Mouse (Mus musculus): ENCODE results near the gene Rngtt. TPM values are rescaled to one million over a fixed set of nuclear protein-coding genes. Genes with fewer than 3 reads are reported as not detected.
A peak's percentile ranks its signal among the peaks of the same experiment; 100 is the strongest.

Gene Rngtt
- polyA plus RNA-seq, 1 experiment from 2014 or later = 36.6 TPM

GRCm38 (mm10) chr4:33363451-33363850 lies 53.3 kb downstream of the Rngtt start:
- H3K4me1 ChIP-seq (ENCODE audit: control insufficient read depth, insufficient read depth, low read length) = no peaks in the 10 kb centered on the region
- ATAC-seq (ENCODE audit: low FRiP score) (no peak), DNase-seq (ENCODE audit: low spot score, missing footprints) (no peak)
- H3K36me3 ChIP-seq (ENCODE audit: control insufficient read depth, insufficient read depth, low read length) = peaks cover 2% of the 10 kb centered on the region; the same call in 1 of the 2 replicates
- no peaks in the 10 kb centered on the region for H3K27me3 ChIP-seq (ENCODE audit: control insufficient read depth, insufficient read depth, low read length)
- no peaks in the 10 kb centered on the region for H3K9me3 ChIP-seq (ENCODE audit: control insufficient read depth, low read length)
- H3K4me3 ChIP-seq (ENCODE audit: low read depth, low read length) = no peak overlapping the region
- H3K27ac ChIP-seq (ENCODE audit: low read depth, low read length) = no peak overlapping the region
- H3K4me2 ChIP-seq = no peak overlapping the region
- no peak overlapping the region for H3K9ac ChIP-seq (ENCODE audit: low read length)

DNA sequence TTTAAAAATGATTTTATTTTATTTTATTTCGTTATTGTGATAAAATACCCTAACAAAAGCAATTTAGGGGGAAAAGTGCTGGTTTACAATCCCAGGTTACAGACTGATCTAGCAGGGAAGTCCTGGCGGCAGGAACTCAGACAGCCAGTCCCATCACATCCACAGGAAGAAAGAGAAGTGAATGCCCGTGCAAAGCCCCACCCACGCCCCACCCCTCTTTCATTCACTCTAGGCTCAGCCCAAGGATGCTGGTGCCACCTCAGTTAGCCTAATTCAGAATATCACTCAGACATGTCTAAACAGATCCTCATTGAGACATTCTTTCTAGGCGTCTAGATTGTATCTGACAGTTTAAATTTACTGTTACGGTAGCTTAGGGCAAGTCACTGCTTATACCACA lies 64.8 kb downstream of the Rngtt start:
- H3K36me3 ChIP-seq (ENCODE audit: control insufficient read depth, insufficient read depth, low read length) = no peaks in the 10 kb centered on the region
- H3K4me2 ChIP-seq = no peak overlapping the region
- H3K9me3 ChIP-seq (ENCODE audit: control insufficient read depth, low read length) = no peaks in the 10 kb centered on the region
- H3K27ac ChIP-seq (ENCODE audit: low read depth, low read length) = no peak overlapping the region
- no peak overlapping the region for H3K9ac ChIP-seq (ENCODE audit: low read length)
- WGBS = 65% methylated on average over 6 of the region's 6 CpGs
- peaks cover 2% of the 10 kb centered on the region; the same call in 1 of the 2 replicates for H3K4me1 ChIP-seq (ENCODE audit: control insufficient read depth, insufficient read depth, low read length)
- DNase-seq (ENCODE audit: low spot score, missing footprints) = no peak
- no peak for ATAC-seq (ENCODE audit: low FRiP score)
- H3K27me3 ChIP-seq (ENCODE audit: control insufficient read depth, insufficient read depth, low read length) = no peaks in the 10 kb centered on the region
- H3K4me3 ChIP-seq (ENCODE audit: low read depth, low read length) = no peak overlapping the region

DNA sequence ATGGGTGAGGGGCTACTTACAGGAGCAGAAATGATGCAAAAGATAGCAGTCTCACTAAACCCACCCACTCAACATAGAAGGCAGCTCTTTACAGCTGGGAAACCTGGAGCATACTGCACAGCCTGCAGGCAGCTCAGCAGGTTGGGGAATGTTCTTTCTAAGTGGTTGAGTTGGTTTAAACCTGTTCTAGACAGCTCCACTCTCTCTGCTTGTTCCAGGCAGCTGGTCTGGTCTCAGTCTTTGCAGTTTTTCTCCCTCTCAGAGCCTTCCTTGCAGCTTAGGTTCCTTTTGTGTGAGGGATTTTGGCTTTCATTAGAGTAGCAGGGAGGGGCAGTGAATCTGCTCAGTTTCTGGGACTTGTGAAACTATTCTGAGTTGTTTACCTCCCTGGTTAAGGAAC lies 67.5 kb downstream of the Rngtt start:
- Histone ChIP-seq H3K27me3 (ENCODE audit: control insufficient read depth, insufficient read depth, low read length) (no peaks in the 10 kb centered on the region), H3K9ac (ENCODE audit: low read length) (no peak overlapping the region), H3K36me3 (ENCODE audit: control insufficient read depth, insufficient read depth, low read length) (no peaks in the 10 kb centered on the region), H3K27ac (ENCODE audit: low read depth, low read length) (no peak overlapping the region), H3K9me3 (ENCODE audit: control insufficient read depth, low read length) (no peaks in the 10 kb centered on the region), H3K4me1 (ENCODE audit: control insufficient read depth, insufficient read depth, low read length) (peaks cover 2% of the 10 kb centered on the region; the same call in 1 of the 2 replicates), H3K4me3 (ENCODE audit: low read depth, low read length) (no peak overlapping the region), H3K4me2 (no peak overlapping the region)
- ATAC-seq (ENCODE audit: low FRiP score) = no peak
- DNase-seq (ENCODE audit: low spot score, missing footprints) = no peak

DNA sequence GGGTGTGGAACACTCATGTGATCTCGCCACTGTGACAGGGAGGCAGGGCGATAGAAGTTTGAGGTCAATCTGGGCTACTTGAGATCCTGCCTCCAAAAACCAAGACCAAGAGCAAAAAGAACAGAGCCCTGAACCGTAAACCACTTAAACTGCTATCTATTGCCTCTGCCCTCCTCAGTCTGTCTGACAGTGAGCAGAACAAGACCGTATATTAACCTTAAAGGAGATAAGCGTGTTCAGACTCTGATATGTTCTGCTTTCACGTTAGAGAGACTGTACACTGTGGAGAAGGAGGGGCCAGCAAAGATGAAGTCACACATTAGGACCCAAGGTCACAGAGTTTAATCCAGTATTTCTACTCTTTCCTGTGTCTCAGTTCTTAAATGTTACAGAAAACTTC lies 68.8 kb downstream of the Rngtt start:
- H3K4me3 ChIP-seq (ENCODE audit: low read depth, low read length) = no peak overlapping the region
- no peak overlapping the region for H3K4me2 ChIP-seq
- ATAC-seq (ENCODE audit: low FRiP score) (no peak), DNase-seq (ENCODE audit: low spot score, missing footprints) (no peak)
- H3K4me1 ChIP-seq (ENCODE audit: control insufficient read depth, insufficient read depth, low read length) = peaks cover 2% of the 10 kb centered on the region; the same call in 1 of the 2 replicates
- no peaks in the 10 kb centered on the region for H3K27me3 ChIP-seq (ENCODE audit: control insufficient read depth, insufficient read depth, low read length)
- no peak overlapping the region for H3K9ac ChIP-seq (ENCODE audit: low read length)
- H3K36me3 ChIP-seq (ENCODE audit: control insufficient read depth, insufficient read depth, low read length) = no peaks in the 10 kb centered on the region
- H3K27ac ChIP-seq (ENCODE audit: low read depth, low read length) = no peak overlapping the region
- 95% methylated on average over 6 of the region's 6 CpGs for WGBS
- no peaks in the 10 kb centered on the region for H3K9me3 ChIP-seq (ENCODE audit: control insufficient read depth, low read length)

DNA sequence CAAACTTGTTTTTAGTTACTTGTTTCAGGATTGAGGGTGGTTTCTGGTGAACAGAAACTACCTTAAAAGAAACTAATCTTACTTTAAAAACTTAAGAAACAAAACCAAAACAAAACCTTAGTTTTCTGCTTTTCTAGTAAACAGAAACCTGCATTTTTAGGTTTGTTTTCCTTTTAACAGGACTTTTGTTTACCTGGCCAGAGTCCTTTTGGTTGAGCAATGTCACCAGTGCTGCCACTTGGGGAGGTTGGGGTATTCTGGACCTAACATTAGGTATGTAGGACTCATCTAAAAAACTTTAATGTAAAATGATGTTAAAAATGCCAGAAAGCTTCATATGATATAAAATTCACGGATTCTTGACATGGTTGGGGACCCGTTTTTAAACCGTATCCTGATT lies 78.8 kb downstream of the Rngtt start:
- no peak for ATAC-seq (ENCODE audit: low FRiP score)
- Histone ChIP-seq H3K4me3 (ENCODE audit: low read depth, low read length) (no peak overlapping the region), H3K4me2 (no peak overlapping the region), H3K9me3 (ENCODE audit: control insufficient read depth, low read length) (no peaks in the 10 kb centered on the region), H3K4me1 (ENCODE audit: control insufficient read depth, insufficient read depth, low read length) (no peaks in the 10 kb centered on the region), H3K27me3 (ENCODE audit: control insufficient read depth, insufficient read depth, low read length) (no peaks in the 10 kb centered on the region), H3K36me3 (ENCODE audit: control insufficient read depth, insufficient read depth, low read length) (no peaks in the 10 kb centered on the region), H3K27ac (ENCODE audit: low read depth, low read length) (no peak overlapping the region), H3K9ac (ENCODE audit: low read length) (no peak overlapping the region)
- peak; percentile 60 for DNase-seq (ENCODE audit: low spot score, missing footprints)
- WGBS = 97% methylated on average over 3 of the region's 3 CpGs

- no peaks in the 10 kb centered on the region for H3K4me1 ChIP-seq (ENCODE audit: control insufficient read depth, insufficient read depth, low read length)
- H3K27me3 ChIP-seq (ENCODE audit: control insufficient read depth, insufficient read depth, low read length) = no peaks in the 10 kb centered on the region
- H3K9ac ChIP-seq (ENCODE audit: low read length) = no peak overlapping the region
- DNase-seq (ENCODE audit: low spot score, missing footprints) (no peak), ATAC-seq (ENCODE audit: low FRiP score) (no peak)
- H3K4me3 ChIP-seq (ENCODE audit: low read depth, low read length) = no peak overlapping the region
- H3K4me2 ChIP-seq = no peak overlapping the region
- H3K9me3 ChIP-seq (ENCODE audit: control insufficient read depth, low read length) = no peaks in the 10 kb centered on the region
- H3K27ac ChIP-seq (ENCODE audit: low read depth, low read length) = no peak overlapping the region
- no peaks in the 10 kb centered on the region for H3K36me3 ChIP-seq (ENCODE audit: control insufficient read depth, insufficient read depth, low read length)
Observed at GRCm38 (mm10) chr4:33390660-33391059, 80.5 kb downstream of the Rngtt start.

DNA sequence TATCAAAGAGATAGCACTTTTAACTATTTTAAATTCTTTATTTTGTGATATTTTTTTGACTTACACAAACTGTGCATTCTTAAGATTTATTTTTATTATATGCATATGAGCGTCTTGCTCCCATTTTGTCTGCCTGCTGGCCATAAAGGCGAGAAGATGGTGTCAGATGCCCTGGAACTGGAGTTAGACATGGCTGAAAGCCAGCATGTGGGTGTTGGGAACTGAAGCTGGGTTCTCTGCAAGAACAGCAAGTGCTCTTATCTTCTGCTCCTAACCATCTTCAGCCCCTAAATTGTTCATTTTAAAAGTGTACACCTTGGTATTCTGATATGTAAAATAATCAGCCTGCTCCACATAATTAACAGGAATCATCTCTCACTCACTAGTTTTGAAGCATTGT lies 83.3 kb downstream of the Rngtt start:
- H3K9me3 ChIP-seq (ENCODE audit: control insufficient read depth, low read length) = no peaks in the 10 kb centered on the region
- H3K4me3 ChIP-seq (ENCODE audit: low read depth, low read length) = no peak overlapping the region
- H3K36me3 ChIP-seq (ENCODE audit: control insufficient read depth, insufficient read depth, low read length) = no peaks in the 10 kb centered on the region
- no peak overlapping the region for H3K9ac ChIP-seq (ENCODE audit: low read length)
- WGBS = 92% methylated on average over 2 of the region's 2 CpGs
- H3K4me2 ChIP-seq = no peak overlapping the region
- no peaks in the 10 kb centered on the region for H3K27me3 ChIP-seq (ENCODE audit: control insufficient read depth, insufficient read depth, low read length)
- ATAC-seq (ENCODE audit: low FRiP score) (no peak), DNase-seq (ENCODE audit: low spot score, missing footprints) (no peak)
- no peaks in the 10 kb centered on the region for H3K4me1 ChIP-seq (ENCODE audit: control insufficient read depth, insufficient read depth, low read length)
- H3K27ac ChIP-seq (ENCODE audit: low read depth, low read length) = no peak overlapping the region

- no peaks in the 10 kb centered on the region for H3K4me1 ChIP-seq (ENCODE audit: control insufficient read depth, insufficient read depth, low read length)
- H3K9ac ChIP-seq (ENCODE audit: low read length) = no peak overlapping the region
- H3K27ac ChIP-seq (ENCODE audit: low read depth, low read length) = no peak overlapping the region
- no peaks in the 10 kb centered on the region for H3K27me3 ChIP-seq (ENCODE audit: control insufficient read depth, insufficient read depth, low read length)
- WGBS = 56% methylated on average over 3 of the region's 3 CpGs
- DNase-seq (ENCODE audit: low spot score, missing footprints) (peak; percentile 96), ATAC-seq (ENCODE audit: low FRiP score) (peak; percentile 78; the same call in 1 of the 2 replicates)
- no peaks in the 10 kb centered on the region for H3K9me3 ChIP-seq (ENCODE audit: control insufficient read depth, low read length)
- H3K36me3 ChIP-seq (ENCODE audit: control insufficient read depth, insufficient read depth, low read length) = no peaks in the 10 kb centered on the region
- H3K4me3 ChIP-seq (ENCODE audit: low read depth, low read length) = no peak overlapping the region
- H3K4me2 ChIP-seq = no peak overlapping the region
Observed at GRCm38 (mm10) chr4:33396222-33397176, 86.4 kb downstream of the Rngtt start.

DNA sequence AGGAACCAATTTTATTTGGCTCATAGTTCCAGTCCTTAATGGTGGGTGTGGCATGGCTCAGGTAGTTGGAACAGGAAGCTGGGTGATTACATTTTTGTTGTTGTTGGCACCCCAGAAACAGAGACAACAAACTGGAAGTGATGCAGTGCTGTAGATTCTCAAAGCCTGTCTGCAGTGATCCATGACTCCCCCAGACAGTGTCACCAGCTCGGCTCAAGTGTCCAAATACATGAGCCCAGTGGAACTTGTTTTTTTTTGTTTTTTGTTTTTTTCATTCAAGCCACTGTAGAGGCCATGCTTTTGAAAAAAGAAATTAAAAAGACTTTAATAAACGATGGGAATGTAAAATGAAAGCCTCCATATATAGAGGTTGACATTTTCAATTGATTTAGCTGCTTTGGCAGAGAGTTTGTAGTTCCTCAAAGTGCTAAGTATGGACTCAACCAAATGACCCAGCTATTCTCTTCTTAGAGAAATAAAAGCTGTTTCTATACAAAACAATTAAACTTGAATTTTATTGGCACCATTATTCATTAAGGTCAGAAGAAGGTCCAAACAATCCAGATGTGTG lies 95.7 kb downstream of the Rngtt start:
- no peaks in the 10 kb centered on the region for H3K9me3 ChIP-seq (ENCODE audit: control insufficient read depth, low read length)
- no peak for ATAC-seq (ENCODE audit: low FRiP score)
- H3K4me1 ChIP-seq (ENCODE audit: control insufficient read depth, insufficient read depth, low read length) = no peaks in the 10 kb centered on the region
- H3K4me2 ChIP-seq = no peak overlapping the region
- H3K27me3 ChIP-seq (ENCODE audit: control insufficient read depth, insufficient read depth, low read length) = no peaks in the 10 kb centered on the region
- H3K4me3 ChIP-seq (ENCODE audit: low read depth, low read length) = no peak overlapping the region
- DNase-seq (ENCODE audit: low spot score, missing footprints) = no peak
- no peaks in the 10 kb centered on the region for H3K36me3 ChIP-seq (ENCODE audit: control insufficient read depth, insufficient read depth, low read length)
- H3K9ac ChIP-seq (ENCODE audit: low read length) = no peak overlapping the region
- 78% methylated on average over 2 of the region's 2 CpGs for WGBS
- no peak overlapping the region for H3K27ac ChIP-seq (ENCODE audit: low read depth, low read length)
